Mouse (Mus musculus) neutrophil, adult 65 days (primary cell): ENCODE data around the gene Gsn. TPM values are rescaled to one million over a fixed set of nuclear protein-coding genes. Genes with fewer than 3 reads are reported as not detected.

ENCODE experiments used
- total RNA-seq: library from RNA; stranded (reverse); gene quantifications from 2 replicates; pipeline ENCODE4 v1.2.4, GENCODE M21; 2023

The Gsn gene
- total RNA-seq: 249 and 253 TPM in 2 replicates

GRCm38 (mm10) chr2:35255885-35256833 is at the start of gene Gsn:
Gene Gsn (plus strand): TSS chr2:35256380.

DNA sequence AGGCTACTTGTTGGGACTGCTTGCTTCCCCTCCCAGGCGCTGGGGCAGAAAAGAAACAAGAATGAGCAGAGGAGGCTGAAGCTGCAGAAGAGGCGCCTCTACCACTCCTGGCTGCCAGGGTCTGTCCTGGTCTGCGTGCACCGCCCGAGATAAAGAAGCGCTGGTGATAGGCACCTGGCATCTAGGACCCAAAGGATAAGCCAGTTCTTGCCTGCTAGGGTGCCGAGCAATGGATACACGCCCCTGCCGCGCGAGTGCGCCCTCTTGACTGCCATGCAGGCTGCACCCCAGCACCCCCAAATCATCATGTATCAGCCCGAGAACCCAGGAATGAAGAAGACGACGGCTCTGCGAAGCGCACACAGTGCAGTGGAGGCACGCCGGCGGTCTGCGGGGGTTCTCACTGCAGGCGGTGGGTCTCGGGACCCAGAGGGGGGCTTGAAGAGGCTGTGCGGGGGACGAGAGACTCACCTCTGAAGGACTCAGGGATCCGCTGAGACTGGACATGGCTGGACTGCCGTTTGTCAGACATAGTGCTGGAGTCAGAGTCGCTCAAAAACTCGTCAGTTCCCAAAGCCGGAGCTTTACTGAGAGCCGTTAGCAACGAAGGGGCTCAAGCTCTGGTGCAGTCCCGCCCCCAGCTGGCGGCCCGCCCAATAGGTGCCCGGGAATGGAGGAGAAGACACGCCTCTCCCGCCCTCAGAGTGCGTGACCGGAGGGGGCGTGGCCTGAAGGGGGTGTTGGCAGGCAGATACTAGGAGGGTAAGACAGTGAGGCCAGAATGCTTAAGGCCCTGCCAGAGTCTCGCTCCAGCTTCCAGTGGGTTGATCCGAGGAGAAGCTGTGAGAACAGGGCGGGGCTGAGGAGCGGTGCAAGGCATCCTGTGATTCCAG is 80.5 kb downstream of the Gsn start, which contains the start of gene Stom:
Gene Stom, minus strand, starts transcription at position 589 of the 893 bp plus-strand sequence.

Other genes starting within 250 kb of the Gsn start
- 1.4 and 1.5 TPM in 2 replicates for gene Hc, start 194.9 kb upstream of the Gsn start, total RNA-seq
- 0.66 TPM in 1 of 2 replicates, not detected in the other for gene AI182371, start 154.8 kb upstream of the Gsn start, total RNA-seq
- 78.1 and 105 TPM in 2 replicates for gene Cntrl, start 146.9 kb upstream of the Gsn start, total RNA-seq
- gene Rab14, start 55.3 kb upstream of the Gsn start, total RNA-seq: 199 and 276 TPM in 2 replicates
- 62.0 and 84.0 TPM in 2 replicates for gene Stom, start 80.6 kb downstream of the Gsn start, total RNA-seq
- gene 4930568D16Rik, start 111.3 kb downstream of the Gsn start, total RNA-seq: not detected in 2 replicates
- gene 4930402F06Rik, start 140.8 kb downstream of the Gsn start, total RNA-seq: not detected in 2 replicates
- 25.7 and 31.3 TPM in 2 replicates for gene Ggta1, start 206.9 kb downstream of the Gsn start, total RNA-seq